Mouse (Mus musculus): ENCODE measurements around the gene Gm21969. TPM values are rescaled to one million over a fixed set of nuclear protein-coding genes. Genes with fewer than 3 reads are reported as not detected.

Gm21969 gene
- polyA plus RNA-seq, 1 experiment from 2014 or later: not detected

- peak; percentile 99 for DNase-seq (ENCODE audit: low spot score, missing footprints)
These were observed 19.6 kb downstream of the Gm21969 start, which contains the start of gene Aldh4a1 for GRCm38 (mm10) chr4:139622373-139623282. TSS of gene Aldh4a1 (plus strand) at chr4:139622866.

DNA sequence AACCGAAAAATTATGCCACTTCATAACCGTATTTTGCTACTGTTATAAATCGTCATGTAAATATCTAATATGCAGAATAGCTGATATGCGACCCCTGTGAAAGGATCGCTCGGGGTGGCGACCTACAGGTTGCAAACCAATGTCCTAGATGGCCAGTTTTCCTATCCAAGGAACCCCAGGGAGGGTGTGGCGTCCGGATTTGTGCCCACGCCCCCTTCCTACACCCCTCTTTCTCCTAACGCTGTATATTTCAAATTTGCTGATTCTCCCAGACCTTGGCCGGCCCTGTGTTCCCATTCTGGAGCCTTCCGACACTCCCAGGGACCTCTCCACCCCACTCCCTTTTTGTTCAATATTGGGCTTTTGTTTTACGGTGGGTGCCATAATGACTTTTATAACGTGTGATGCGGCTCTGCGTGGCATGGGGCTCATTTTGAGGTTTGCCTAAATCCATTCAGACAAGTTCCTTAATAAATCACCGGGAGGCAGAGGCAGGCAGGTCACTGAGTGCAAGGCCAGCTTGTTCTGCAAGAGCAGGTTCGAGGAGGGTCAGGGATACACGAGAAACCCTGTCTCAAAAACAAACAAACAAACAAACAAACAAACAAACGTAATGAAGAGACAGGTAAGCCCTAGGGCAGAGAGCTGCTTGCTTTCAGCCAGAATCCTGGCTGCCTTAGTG is 20.6 kb downstream of the Gm21969 start:
- DNase-seq (ENCODE audit: low spot score, missing footprints) (no peak), ATAC-seq (ENCODE audit: low FRiP score) (no peak)
- peaks cover 11% of the 10 kb centered on the region for H3K4me1 ChIP-seq (ENCODE audit: control insufficient read depth, insufficient read depth, low read length)
- H3K27me3 ChIP-seq (ENCODE audit: control insufficient read depth, insufficient read depth, low read length): no peaks in the 10 kb centered on the region
- H3K9ac ChIP-seq (ENCODE audit: low read length): peak overlapping the region; percentile 72
- H3K36me3 ChIP-seq (ENCODE audit: control insufficient read depth, insufficient read depth, low read length): no peaks in the 10 kb centered on the region
- H3K27ac ChIP-seq (ENCODE audit: low read depth, low read length): no peak overlapping the region
- WGBS: 31% methylated on average over 21 of the region's 21 CpGs
- no peaks in the 10 kb centered on the region for H3K9me3 ChIP-seq (ENCODE audit: control insufficient read depth, low read length)
- peak overlapping the region; percentile 81 for H3K4me2 ChIP-seq
- H3K4me3 ChIP-seq (ENCODE audit: low read depth, low read length): peak overlapping the region; percentile 72

More at GRCm38 (mm10) chr4:139622373-139623282, 19.6 kb downstream of the Gm21969 start, which contains the start of gene Aldh4a1:
- Histone ChIP-seq H3K9ac (ENCODE audit: low read length) (peak within 1 kb of the TSS; percentile 72), H3K27me3 (ENCODE audit: control insufficient read depth, insufficient read depth, low read length) (no peaks in the 10 kb centered on the region), H3K4me1 (ENCODE audit: control insufficient read depth, insufficient read depth, low read length) (peaks cover 11% of the 10 kb centered on the region), H3K9me3 (ENCODE audit: control insufficient read depth, low read length) (no peaks in the 10 kb centered on the region), H3K4me3 (ENCODE audit: low read depth, low read length) (peak within 1 kb of the TSS; percentile 72), H3K4me2 (peak within 1 kb of the TSS; percentile 81), H3K36me3 (ENCODE audit: control insufficient read depth, insufficient read depth, low read length) (no peaks in the 10 kb centered on the region), H3K27ac (ENCODE audit: low read depth, low read length) (peak within 1 kb of the TSS; percentile 72)
- peak; percentile 100 for ATAC-seq (ENCODE audit: low FRiP score)
- under 1% methylated on average over 33 of the region's 38 CpGs for WGBS

- Histone ChIP-seq H3K27me3 (ENCODE audit: control insufficient read depth, insufficient read depth, low read length) (no peaks in the 10 kb centered on the region), H3K4me1 (ENCODE audit: control insufficient read depth, insufficient read depth, low read length) (peaks cover 11% of the 10 kb centered on the region), H3K4me2 (no peak overlapping the region), H3K27ac (ENCODE audit: low read depth, low read length) (no peak overlapping the region), H3K4me3 (ENCODE audit: low read depth, low read length) (no peak overlapping the region), H3K9me3 (ENCODE audit: control insufficient read depth, low read length) (no peaks in the 10 kb centered on the region), H3K9ac (ENCODE audit: low read length) (no peak overlapping the region), H3K36me3 (ENCODE audit: control insufficient read depth, insufficient read depth, low read length) (no peaks in the 10 kb centered on the region)
- DNase-seq (ENCODE audit: low spot score, missing footprints) (no peak), ATAC-seq (ENCODE audit: low FRiP score) (no peak)
- WGBS: 65% methylated on average over 5 of the region's 5 CpGs
These were observed 21.1 kb downstream of the Gm21969 start for GRCm38 (mm10) chr4:139624116-139624489.

DNA sequence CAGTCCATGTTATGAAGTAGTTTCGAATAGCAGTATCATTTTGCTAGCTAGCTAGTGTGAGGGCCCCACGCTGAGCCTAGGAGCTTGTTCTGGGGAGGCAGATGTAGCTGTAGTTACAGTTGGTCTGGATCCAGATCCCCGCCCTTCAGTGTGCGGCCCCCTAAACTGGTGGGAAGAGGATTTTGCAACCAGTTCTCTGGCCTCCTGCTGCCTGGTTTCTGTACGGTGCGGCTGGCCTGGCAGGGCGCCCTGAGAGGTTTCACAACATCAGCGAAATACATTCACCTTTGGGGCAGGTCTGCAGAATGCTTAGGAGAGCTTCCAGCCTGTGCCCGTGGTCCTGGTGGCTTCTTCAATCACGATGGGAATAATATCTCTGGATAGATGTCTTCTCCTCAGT is 21.7 kb downstream of the Gm21969 start:
- 85% methylated on average over 10 of the region's 10 CpGs for WGBS
- peaks cover 11% of the 10 kb centered on the region for H3K4me1 ChIP-seq (ENCODE audit: control insufficient read depth, insufficient read depth, low read length)

DNA sequence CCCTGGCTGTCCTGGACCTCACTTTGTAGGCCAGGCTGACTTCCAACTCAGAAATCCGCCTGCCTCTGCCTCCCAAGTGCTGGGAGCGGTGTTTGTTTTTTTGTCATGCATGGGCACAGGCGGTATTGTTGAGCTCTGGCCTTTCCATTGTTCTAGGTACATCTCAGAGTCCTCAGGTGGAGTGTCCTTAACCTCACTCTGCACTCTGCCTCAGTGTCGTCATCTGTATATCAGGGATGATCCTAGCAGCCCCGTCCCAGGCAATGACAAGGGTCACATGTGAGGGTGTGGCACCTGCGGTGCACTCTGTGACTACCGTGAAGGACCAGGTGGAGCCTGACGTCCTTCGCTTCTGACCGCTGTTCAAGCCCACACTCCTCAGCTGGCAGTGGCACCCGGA is 24.4 kb downstream of the Gm21969 start:
- Histone ChIP-seq H3K4me2 (no peak overlapping the region), H3K9me3 (ENCODE audit: control insufficient read depth, low read length) (no peaks in the 10 kb centered on the region), H3K27ac (ENCODE audit: low read depth, low read length) (no peak overlapping the region), H3K27me3 (ENCODE audit: control insufficient read depth, insufficient read depth, low read length) (no peaks in the 10 kb centered on the region), H3K4me3 (ENCODE audit: low read depth, low read length) (no peak overlapping the region), H3K4me1 (ENCODE audit: control insufficient read depth, insufficient read depth, low read length) (peaks cover 11% of the 10 kb centered on the region), H3K9ac (ENCODE audit: low read length) (no peak overlapping the region), H3K36me3 (ENCODE audit: control insufficient read depth, insufficient read depth, low read length) (no peaks in the 10 kb centered on the region)
- DNase-seq (ENCODE audit: low spot score, missing footprints) (no peak), ATAC-seq (ENCODE audit: low FRiP score) (no peak)
- 89% methylated on average over 11 of the region's 11 CpGs for WGBS

More for the DNA sequence above, 21.7 kb downstream of the Gm21969 start:
- DNase-seq (ENCODE audit: low spot score, missing footprints): no peak
- Histone ChIP-seq H3K4me3 (ENCODE audit: low read depth, low read length) (no peak overlapping the region), H3K9me3 (ENCODE audit: control insufficient read depth, low read length) (no peaks in the 10 kb centered on the region), H3K36me3 (ENCODE audit: control insufficient read depth, insufficient read depth, low read length) (no peaks in the 10 kb centered on the region), H3K27ac (ENCODE audit: low read depth, low read length) (no peak overlapping the region), H3K4me2 (no peak overlapping the region), H3K9ac (ENCODE audit: low read length) (no peak overlapping the region), H3K27me3 (ENCODE audit: control insufficient read depth, insufficient read depth, low read length) (no peaks in the 10 kb centered on the region)
- no peak for ATAC-seq (ENCODE audit: low FRiP score)

GRCm38 (mm10) chr4:139630171-139630570 is 27.2 kb downstream of the Gm21969 start:
- Histone ChIP-seq H3K4me2 (no peak overlapping the region), H3K36me3 (ENCODE audit: control insufficient read depth, insufficient read depth, low read length) (no peaks in the 10 kb centered on the region), H3K9ac (ENCODE audit: low read length) (no peak overlapping the region), H3K27me3 (ENCODE audit: control insufficient read depth, insufficient read depth, low read length) (no peaks in the 10 kb centered on the region), H3K27ac (ENCODE audit: low read depth, low read length) (no peak overlapping the region), H3K9me3 (ENCODE audit: control insufficient read depth, low read length) (no peaks in the 10 kb centered on the region), H3K4me3 (ENCODE audit: low read depth, low read length) (no peak overlapping the region), H3K4me1 (ENCODE audit: control insufficient read depth, insufficient read depth, low read length) (no peaks in the 10 kb centered on the region)
- no peak for DNase-seq (ENCODE audit: low spot score, missing footprints)
- 73% methylated on average over 10 of the region's 10 CpGs for WGBS
- no peak for ATAC-seq (ENCODE audit: low FRiP score)

DNA sequence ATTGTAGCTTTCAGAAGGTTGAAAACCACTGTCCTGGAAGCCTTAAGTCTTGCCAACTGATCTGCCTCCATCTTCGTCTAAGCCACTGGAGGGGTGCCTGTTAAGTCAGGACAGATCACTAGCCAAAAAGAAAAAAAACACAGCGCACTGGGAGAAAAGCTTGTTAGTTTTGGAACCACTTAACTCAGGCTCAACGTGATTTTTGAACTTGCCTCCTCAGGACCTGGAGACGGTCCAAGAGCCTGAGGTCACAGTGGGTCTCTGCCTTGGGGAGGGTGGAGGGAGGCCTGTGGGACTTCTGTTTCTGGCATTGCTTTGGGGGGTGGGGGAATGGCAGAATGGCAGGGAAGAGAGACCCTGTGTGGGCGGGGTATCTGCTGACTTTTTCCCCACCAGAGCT is 28.2 kb downstream of the Gm21969 start:
- Histone ChIP-seq H3K4me3 (ENCODE audit: low read depth, low read length) (no peak overlapping the region), H3K27ac (ENCODE audit: low read depth, low read length) (no peak overlapping the region), H3K27me3 (ENCODE audit: control insufficient read depth, insufficient read depth, low read length) (no peaks in the 10 kb centered on the region), H3K4me1 (ENCODE audit: control insufficient read depth, insufficient read depth, low read length) (no peaks in the 10 kb centered on the region), H3K9me3 (ENCODE audit: control insufficient read depth, low read length) (no peaks in the 10 kb centered on the region), H3K4me2 (no peak overlapping the region), H3K36me3 (ENCODE audit: control insufficient read depth, insufficient read depth, low read length) (no peaks in the 10 kb centered on the region), H3K9ac (ENCODE audit: low read length) (no peak overlapping the region)
- no peak for ATAC-seq (ENCODE audit: low FRiP score)
- WGBS: 77% methylated on average over 5 of the region's 5 CpGs
- DNase-seq (ENCODE audit: low spot score, missing footprints): no peak

GRCm38 (mm10) chr4:139631569-139632253 is 28.7 kb downstream of the Gm21969 start:
- H3K27me3 ChIP-seq (ENCODE audit: control insufficient read depth, insufficient read depth, low read length): no peaks in the 10 kb centered on the region
- H3K9ac ChIP-seq (ENCODE audit: low read length): no peak overlapping the region
- no peak overlapping the region for H3K4me3 ChIP-seq (ENCODE audit: low read depth, low read length)
- WGBS: 87% methylated on average over 7 of the region's 7 CpGs
- no peaks in the 10 kb centered on the region for H3K4me1 ChIP-seq (ENCODE audit: control insufficient read depth, insufficient read depth, low read length)
- H3K4me2 ChIP-seq: no peak overlapping the region
- no peaks in the 10 kb centered on the region for H3K9me3 ChIP-seq (ENCODE audit: control insufficient read depth, low read length)
- ATAC-seq (ENCODE audit: low FRiP score) (no peak), DNase-seq (ENCODE audit: low spot score, missing footprints) (no peak)
- no peak overlapping the region for H3K27ac ChIP-seq (ENCODE audit: low read depth, low read length)
- no peaks in the 10 kb centered on the region for H3K36me3 ChIP-seq (ENCODE audit: control insufficient read depth, insufficient read depth, low read length)

DNA sequence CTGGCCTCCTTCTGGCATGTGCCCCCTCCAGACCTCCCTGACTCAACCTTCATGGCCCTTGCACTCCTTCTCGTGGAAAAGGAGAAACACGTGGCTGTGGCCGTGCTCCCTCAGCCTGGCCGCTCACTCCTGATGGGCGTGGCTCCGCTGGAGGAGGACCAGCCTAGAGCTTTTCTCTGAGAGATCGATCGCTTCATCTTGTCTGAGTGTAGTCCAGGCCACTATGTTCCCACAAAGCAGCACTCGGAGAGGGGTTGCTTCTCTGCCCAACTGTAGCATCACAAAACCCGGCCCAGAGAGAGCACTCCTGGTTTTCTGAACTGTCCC is 29.2 kb downstream of the Gm21969 start:
- no peaks in the 10 kb centered on the region for H3K4me1 ChIP-seq (ENCODE audit: control insufficient read depth, insufficient read depth, low read length)
- H3K4me3 ChIP-seq (ENCODE audit: low read depth, low read length): no peak overlapping the region
- H3K36me3 ChIP-seq (ENCODE audit: control insufficient read depth, insufficient read depth, low read length): no peaks in the 10 kb centered on the region
- H3K27me3 ChIP-seq (ENCODE audit: control insufficient read depth, insufficient read depth, low read length): no peaks in the 10 kb centered on the region
- no peak overlapping the region for H3K27ac ChIP-seq (ENCODE audit: low read depth, low read length)
- H3K9me3 ChIP-seq (ENCODE audit: control insufficient read depth, low read length): no peaks in the 10 kb centered on the region
- H3K4me2 ChIP-seq: no peak overlapping the region
- H3K9ac ChIP-seq (ENCODE audit: low read length): no peak overlapping the region
- ATAC-seq (ENCODE audit: low FRiP score) (no peak), DNase-seq (ENCODE audit: low spot score, missing footprints) (no peak)
- WGBS: 84% methylated on average over 10 of the region's 10 CpGs
